Mouse (Mus musculus) kidney, adult 2 months (tissue): ENCODE data around the gene Olig2. TPM values are rescaled to one million over a fixed set of nuclear protein-coding genes. Genes with fewer than 3 reads are reported as not detected.
"Not testable (repeated sequence)": the region's sequence is repeated elsewhere in the genome, so short reads cannot be mapped to it uniquely, and the experiment has no call there.

ENCODE experiments used
- DNase-seq: peaks from one replicate; pipeline ENCODE4 v3.0.0; 2021
- H3K27ac ChIP-seq: fragments of 200-500 bp; 2 replicates; pipeline ENCODE4 v1.5.1; 2012; ENCODE audit warnings: low read depth, low read length, control low read depth, inconsistent platforms; ENCODE audit not compliant: insufficient read depth
- H3K27me3 ChIP-seq: fragments of 200-500 bp; replicated peaks from 2 replicates; pipeline ENCODE4 v1.6.1; 2012; ENCODE audit warnings: mild to moderate bottlenecking, moderate library complexity, low read length, inconsistent platforms; ENCODE audit not compliant: control insufficient read depth, insufficient read depth
- H3K36me3 ChIP-seq: fragments of 200-500 bp; 2 replicates; pipeline ENCODE4 v1.6.1; 2012; ENCODE audit warnings: mild to moderate bottlenecking, moderate library complexity, low read length, inconsistent platforms; ENCODE audit not compliant: control insufficient read depth, insufficient read depth
- H3K4me1 ChIP-seq: fragments of 200-500 bp; 2 replicates; pipeline ENCODE4 v1.6.1; 2011; ENCODE audit warnings: low read length; ENCODE audit not compliant: control insufficient read depth, insufficient read depth
- H3K4me3 ChIP-seq: fragments of 200-500 bp; 2 replicates; pipeline ENCODE4 v1.5.1; 2011; ENCODE audit warnings: mild to moderate bottlenecking, low read depth, low read length, control low read depth; ENCODE audit not compliant: insufficient read depth
- CTCF ChIP-seq: fragments of 200-500 bp; conservative IDR thresholded peaks from 2 replicates; pipeline ENCODE4 v1.5.1; 2011; ENCODE audit warnings: low read depth, mild to moderate bottlenecking, control low read depth, low read length, moderate library complexity, mixed read lengths; ENCODE audit not compliant: insufficient read depth, insufficient read length
- POLR2A ChIP-seq: fragments of 200-500 bp; IDR thresholded peaks from one replicate; pipeline ENCODE4 v1.6.1; 2011; ENCODE audit warnings: low read depth, low read length, control low read depth
- WGBS: fragments of 180-500 bp; shearing (Covaris S2); methylation state at CpG from one replicate; pipeline ENCODE4 v1.1.7; 2018; 5-methylcytosine and 5-hydroxymethylcytosine counted together
- polyA plus RNA-seq: library from polyadenylated mRNA; depleted of rRNA; stranded (reverse); fragments of >200 nt; gene quantifications from 2 replicates; pipeline ENCODE4 v1.2.3, GENCODE M21; 2012

Olig2 gene
- polyA plus RNA-seq, 1 experiment = 0.03 TPM

DNA sequence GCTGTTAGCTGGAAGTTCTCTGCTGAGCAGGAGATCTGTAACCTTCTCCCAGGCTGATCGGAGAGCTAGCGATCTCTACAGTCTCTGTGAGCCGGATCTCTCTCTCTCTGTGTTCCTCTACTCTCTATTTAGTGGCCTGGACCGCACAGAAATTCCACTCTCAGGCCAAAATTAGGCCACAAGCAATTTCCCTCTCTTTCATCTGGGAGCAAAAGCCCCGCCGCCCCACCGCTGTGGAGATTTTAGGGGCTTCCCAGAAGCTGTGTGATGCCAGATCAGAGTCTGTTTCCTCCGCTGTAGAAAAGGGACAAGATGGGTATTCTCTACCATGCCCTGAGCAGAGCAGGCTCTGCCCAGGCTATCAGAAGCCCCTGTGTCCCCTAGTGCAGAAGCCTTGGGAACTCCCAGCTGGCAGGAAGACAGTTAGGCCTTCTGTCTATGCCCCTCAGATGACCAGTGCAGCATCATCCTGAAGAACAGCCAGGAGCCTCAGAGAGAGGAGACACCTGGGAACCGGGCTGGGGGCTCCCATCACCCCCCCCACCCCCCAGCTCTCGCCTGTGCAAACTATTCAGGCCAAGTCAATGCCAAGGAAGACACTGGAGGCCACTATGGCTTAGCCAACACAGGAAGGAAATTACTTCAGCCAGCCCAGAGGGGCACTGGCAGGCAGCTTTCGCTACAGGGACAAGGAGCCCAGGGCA, 8.1 kb downstream of the Olig2 start:
- DNase-seq = no peak
- H3K27ac ChIP-seq = no peak overlapping the region
- no peaks in the 10 kb centered on the region for H3K27me3 ChIP-seq
- H3K36me3 ChIP-seq = no peaks in the 10 kb centered on the region
- no peak overlapping the region for H3K4me3 ChIP-seq
- TF ChIP-seq POLR2A (no peak), CTCF (no peak)
- no peaks in the 10 kb centered on the region for H3K4me1 ChIP-seq
- 11% methylated on average over 11 of the region's 11 CpGs for WGBS

- no peak overlapping the region for H3K4me3 ChIP-seq
- DNase-seq = no peak
- TF ChIP-seq CTCF (no peak), POLR2A (no peak)
- no peaks in the 10 kb centered on the region for H3K4me1 ChIP-seq
- no peaks in the 10 kb centered on the region for H3K27me3 ChIP-seq
- no peak overlapping the region for H3K27ac ChIP-seq
- no peaks in the 10 kb centered on the region for H3K36me3 ChIP-seq
- WGBS = 62% methylated on average over 4 of the region's 4 CpGs
Measured at GRCm38 (mm10) chr16:91239024-91239423, 13.8 kb downstream of the Olig2 start.

DNA sequence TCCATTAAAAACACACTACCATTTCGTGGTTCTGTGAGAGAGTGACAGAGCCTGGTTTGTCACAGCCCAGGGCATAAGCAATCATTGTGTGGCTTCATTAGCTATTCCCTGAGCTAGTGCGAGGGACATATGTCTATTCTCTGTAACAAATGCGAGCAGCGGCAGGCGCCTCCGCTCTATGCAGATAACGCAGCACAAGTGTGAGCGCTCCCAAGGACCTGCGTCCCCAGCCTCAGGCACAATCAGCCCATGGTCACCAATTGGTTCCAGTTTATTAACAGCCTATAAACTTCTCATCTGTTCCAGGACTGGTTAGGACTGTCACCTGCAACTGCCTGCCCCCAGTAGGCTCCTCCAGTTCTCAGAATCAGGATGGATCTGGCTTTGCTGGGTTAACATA, 21.0 kb downstream of the Olig2 start:
- Histone ChIP-seq H3K27me3 (no peaks in the 10 kb centered on the region), H3K36me3 (no peaks in the 10 kb centered on the region), H3K4me3 (no peak overlapping the region), H3K4me1 (no peaks in the 10 kb centered on the region), H3K27ac (no peak overlapping the region)
- 59% methylated on average over 9 of the region's 9 CpGs for WGBS
- no peak for TF ChIP-seq CTCF
- TF ChIP-seq POLR2A = no peak
- no peak for DNase-seq

DNA sequence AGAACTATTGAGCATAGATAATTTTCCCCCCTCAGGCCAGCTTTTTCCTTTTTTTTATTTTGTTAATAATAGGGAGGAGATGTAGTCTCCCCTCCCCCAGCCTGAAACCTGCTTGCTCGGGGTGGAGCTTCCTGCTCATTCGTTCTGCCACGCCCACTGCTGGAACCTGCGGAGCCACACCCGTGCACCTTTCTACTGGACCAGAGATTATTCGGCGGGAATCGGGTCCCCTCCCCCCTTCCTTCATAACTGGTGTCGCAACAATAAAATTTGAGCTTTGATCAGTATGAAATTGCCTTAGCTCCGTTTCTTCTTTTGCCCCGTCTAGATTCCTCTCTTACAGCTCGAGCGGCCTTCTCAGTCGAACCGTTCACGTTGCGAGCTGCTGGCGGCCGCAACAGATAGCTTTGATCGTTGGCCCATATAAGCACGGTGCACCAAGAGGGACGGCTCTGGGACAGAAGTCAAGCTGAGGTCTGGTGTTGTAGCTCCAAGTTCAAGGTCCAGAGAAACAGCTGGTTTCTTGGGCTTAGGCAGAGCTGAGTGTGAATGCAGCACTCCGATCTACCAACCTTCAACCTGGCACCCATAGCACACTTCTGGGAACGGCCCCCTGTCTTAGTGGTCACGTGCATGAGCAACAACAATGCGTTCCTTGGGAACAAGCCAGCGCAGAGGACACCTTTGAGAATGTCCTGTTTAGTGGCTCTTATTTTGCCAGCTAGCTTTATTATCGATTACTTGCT, 30.3 kb downstream of the Olig2 start:
- 11% methylated on average over 24 of the region's 28 CpGs for WGBS

GRCm38 (mm10) chr16:91258956-91259355, 33.7 kb downstream of the Olig2 start:
- no peak overlapping the region for H3K27ac ChIP-seq
- no peaks in the 10 kb centered on the region for H3K36me3 ChIP-seq
- no peak for DNase-seq
- H3K4me3 ChIP-seq = no peak overlapping the region
- TF ChIP-seq POLR2A (no peak), CTCF (no peak)
- peaks cover 1% of the 10 kb centered on the region; the same call in 1 of the 2 replicates for H3K27me3 ChIP-seq
- H3K4me1 ChIP-seq = no peaks in the 10 kb centered on the region
- 49% methylated on average over 3 of the region's 3 CpGs for WGBS

More for the DNA sequence above, 30.3 kb downstream of the Olig2 start:
- peak; percentile 59 for DNase-seq
- not testable (repeated sequence) for H3K4me3 ChIP-seq, H3K27me3 ChIP-seq, H3K4me1 ChIP-seq, H3K27ac ChIP-seq, H3K36me3 ChIP-seq

- H3K4me1 ChIP-seq = no peaks in the 10 kb centered on the region
- no peak overlapping the region for H3K27ac ChIP-seq
- H3K27me3 ChIP-seq = peaks cover 1% of the 10 kb centered on the region; the same call in 1 of the 2 replicates
- WGBS = 87% methylated on average over 3 of the region's 3 CpGs
- H3K4me3 ChIP-seq = no peak overlapping the region
- no peak for TF ChIP-seq POLR2A
- TF ChIP-seq CTCF = no peak
- H3K36me3 ChIP-seq = no peaks in the 10 kb centered on the region
- DNase-seq = no peak
Measured at GRCm38 (mm10) chr16:91260861-91261260, 35.6 kb downstream of the Olig2 start.

DNA sequence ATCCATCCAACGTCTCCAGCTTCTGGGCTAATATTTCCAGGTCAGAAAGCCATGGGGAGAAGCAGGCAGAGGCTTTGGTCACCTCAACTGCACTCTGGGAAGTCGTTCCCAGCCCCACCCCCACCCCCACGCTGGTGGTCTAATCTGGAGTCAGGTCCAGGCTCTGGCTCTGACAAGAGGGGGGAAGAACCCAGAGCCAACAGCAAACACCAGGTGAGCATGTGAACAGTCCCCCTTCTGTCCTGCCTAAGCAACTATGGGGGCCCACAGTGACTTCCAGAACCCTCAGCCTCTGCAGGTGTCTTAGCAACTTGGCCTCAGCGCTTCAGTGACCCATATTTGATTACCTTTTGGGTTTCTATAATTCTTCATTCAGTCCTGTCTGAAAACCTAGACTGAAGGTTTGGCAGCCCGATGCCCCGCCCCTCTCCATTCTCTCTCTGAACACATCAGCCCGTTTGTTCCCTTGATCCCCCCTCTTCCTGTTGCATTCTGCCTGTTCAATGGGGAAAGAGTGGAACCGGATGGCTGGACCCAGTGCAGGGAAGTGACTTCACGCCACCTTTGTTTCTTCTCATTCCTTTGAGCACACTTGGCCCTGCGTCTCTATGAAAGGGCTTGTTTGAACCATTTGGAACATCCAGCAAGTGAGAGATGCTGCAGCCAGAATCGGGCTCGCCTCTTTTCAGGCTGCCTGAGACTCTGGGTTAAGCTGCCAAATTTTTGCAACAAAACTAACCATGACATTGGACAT, 37.4 kb downstream of the Olig2 start:
- 31% methylated on average over 12 of the region's 12 CpGs for WGBS
- no peaks in the 10 kb centered on the region for H3K4me1 ChIP-seq
- H3K27me3 ChIP-seq = peaks cover 1% of the 10 kb centered on the region
- H3K4me3 ChIP-seq = no peak overlapping the region
- TF ChIP-seq CTCF (no peak), POLR2A (no peak)
- no peaks in the 10 kb centered on the region for H3K36me3 ChIP-seq
- no peak overlapping the region for H3K27ac ChIP-seq
- no peak for DNase-seq
